23 mouse cellular contexts compared by ENCODE assay signal in genomic region chr17:72580142-72580541, GRCm38 (mm10). TPM values are rescaled to one million over a fixed set of nuclear protein-coding genes. Genes with fewer than 3 reads are reported as not detected.
DNase-seq lines count a peak whose midpoint lies in the region; ATAC-seq lines count a peak whose summit lies in the region.
"Had no signal": no experiment of that assay in that cellular context is flagged by ENCODE, and none has a peak within 500 bp of the region (broad histone marks: within the 10 kb centered on the region; RNA-seq: fewer than 3 reads in every experiment).

No protein-coding gene starts in this region.

- no peaks in the 10 kb centered on the region for H3K36me3 ChIP-seq in forebrain, embryonic 13.5 days (ENCODE audit: poor library complexity, severe bottlenecking)
- no peaks in the 10 kb centered on the region for H3K36me3 ChIP-seq in forebrain, embryonic 12.5 days (replicated peaks)
- no peaks in the 10 kb centered on the region for H3K36me3 ChIP-seq in heart, embryonic 11.5 days (ENCODE audit: control insufficient read depth, insufficient read depth, low read length)
- H3K36me3 ChIP-seq: embryonic facial prominence, embryonic 13.5 days; midbrain, embryonic 13.5 days; stomach, embryonic 15.5 days had no signal

- intact Hi-C loops in left cerebral cortex, postnatal 4 days (cut with DNase I): no loop called here

- H3K9ac ChIP-seq in forebrain, embryonic 13.5 days: no peak overlapping the region
- H3K9ac ChIP-seq in forebrain, embryonic 12.5 days: no peak overlapping the region
- no peak overlapping the region for H3K9ac ChIP-seq in heart, embryonic 11.5 days (ENCODE audit: low read depth, low read length)
- H3K9ac ChIP-seq: embryonic facial prominence, embryonic 13.5 days; hindbrain, embryonic 14.5 days; midbrain, embryonic 13.5 days; stomach, embryonic 15.5 days had no signal

- ATAC-seq in forebrain, embryonic 13.5 days: peak; percentile 93
- no peak for ATAC-seq in forebrain, embryonic 12.5 days (ENCODE audit: low FRiP score)
- ATAC-seq in heart, embryonic 11.5 days (replicated peaks; ENCODE audit: insufficient number of reproducible peaks, low FRiP score, low TSS enrichment): no peak
- ATAC-seq: midbrain, embryonic 13.5 days; Patski had no signal

- no peaks in the 10 kb centered on the region for H3K9me3 ChIP-seq in forebrain, embryonic 13.5 days (replicated peaks)
- no peaks in the 10 kb centered on the region for H3K9me3 ChIP-seq in forebrain, embryonic 12.5 days
- no peaks in the 10 kb centered on the region for H3K9me3 ChIP-seq in heart, embryonic 11.5 days (replicated peaks; ENCODE audit: control insufficient read depth, low read length)
- H3K9me3 ChIP-seq: embryonic facial prominence, embryonic 13.5 days; midbrain, embryonic 13.5 days; stomach, embryonic 15.5 days had no signal

- H3K4me2 ChIP-seq in forebrain, embryonic 13.5 days: no peak overlapping the region
- H3K4me2 ChIP-seq in forebrain, embryonic 12.5 days: no peak overlapping the region
- H3K4me2 ChIP-seq in heart, embryonic 11.5 days: no peak overlapping the region
- H3K4me2 ChIP-seq: embryonic facial prominence, embryonic 13.5 days; hindbrain, embryonic 14.5 days; midbrain, embryonic 13.5 days; stomach, embryonic 15.5 days had no signal

- H3K4me1 ChIP-seq in forebrain, embryonic 13.5 days: 0 out of 2 replicates have a peak, but pooled peaks cover 8% of the 10 kb centered on the region
- H3K4me1 ChIP-seq in forebrain, embryonic 12.5 days: no peaks in the 10 kb centered on the region
- no peaks in the 10 kb centered on the region for H3K4me1 ChIP-seq in heart, embryonic 11.5 days (ENCODE audit: control insufficient read depth, insufficient read depth, low read length)
- H3K4me1 ChIP-seq: embryonic facial prominence, embryonic 13.5 days; midbrain, embryonic 13.5 days; stomach, embryonic 15.5 days had no signal

- peak overlapping the region; percentile 6; the same call in 1 of the 2 replicates for H3K27ac ChIP-seq in forebrain, embryonic 13.5 days
- no peak overlapping the region for H3K27ac ChIP-seq in forebrain, embryonic 12.5 days
- H3K27ac ChIP-seq in heart, embryonic 11.5 days (ENCODE audit: low read depth, low read length): no peak overlapping the region
- H3K27ac ChIP-seq: embryonic facial prominence, embryonic 13.5 days; heart, adult 2 months; hindbrain, embryonic 14.5 days; midbrain, embryonic 13.5 days; stomach, embryonic 15.5 days had no signal

- WGBS in forebrain, embryonic 13.5 days: 41% methylated on average over 4 of the region's 4 CpGs
- WGBS in forebrain, embryonic 12.5 days: 68% methylated on average over 4 of the region's 4 CpGs
- WGBS in heart, embryonic 11.5 days (ENCODE audit: insufficient replicate concordance): 69% methylated on average over 4 of the region's 4 CpGs

- H3K4me3 ChIP-seq in forebrain, embryonic 13.5 days: no peak overlapping the region
- H3K4me3 ChIP-seq in forebrain, embryonic 12.5 days (replicated peaks): no peak overlapping the region
- no peak overlapping the region for H3K4me3 ChIP-seq in heart, embryonic 11.5 days (ENCODE audit: low read depth, low read length)
- H3K4me3 ChIP-seq: embryonic facial prominence, embryonic 13.5 days; heart, adult 2 months; midbrain, embryonic 13.5 days; stomach, embryonic 15.5 days had no signal

- DNase-seq in left cerebral cortex, adult 9 months (ENCODE audit: low spot score in 2 of 2): peak; percentile 5 to 29
- DNase-seq in left cerebral cortex, postnatal 4 days: no peak
- DNase-seq in frontal cortex, postnatal 36 days (ENCODE audit: low spot score in 2 of 2): peak; percentile 9 to 53
- peak; percentile 14 for DNase-seq in right cerebral cortex, postnatal 14 days
- no peak for DNase-seq in adrenal gland, postnatal 10 days
- DNase-seq: cerebellum, adult 11 months; heart, adult 2 months; kidney, adult 11 months; kidney, postnatal 25 days; liver; lung, adult 18-20 months; lung, postnatal 36 days; thymus, postnatal 25 days had no signal

- H3K27me3 ChIP-seq in forebrain, embryonic 13.5 days: no peaks in the 10 kb centered on the region
- H3K27me3 ChIP-seq in forebrain, embryonic 12.5 days: no peaks in the 10 kb centered on the region
- no peaks in the 10 kb centered on the region for H3K27me3 ChIP-seq in heart, embryonic 11.5 days (ENCODE audit: control insufficient read depth, insufficient read depth, low read length)
- H3K27me3 ChIP-seq: embryonic facial prominence, embryonic 13.5 days; midbrain, embryonic 13.5 days; stomach, embryonic 15.5 days had no signal

RNA-seq across cellular contexts. Expression of gene Alk, which starts 24.3 kb away (rescaled TPM):
- polyA plus RNA-seq in forebrain, embryonic 13.5 days (2015; fragmentation: Nextera tagmentation; extraction: Ambion mirVana): 1.8 and 2.0 TPM in 2 replicates
- 0.72 and 0.77 TPM in 2 replicates for polyA plus RNA-seq in forebrain, embryonic 12.5 days (2016; fragmentation: Nextera tagmentation; extraction: Ambion mirVana)
- total RNA-seq in left cerebral cortex, postnatal 4 days (2021): 1 to 10 TPM; 7.4 to 9.1 TPM
- under 1 TPM; 0.18 to 0.82 TPM for total RNA-seq in adrenal gland, postnatal 10 days (2021)
- 0.17 and 0.39 TPM in 2 replicates for polyA plus RNA-seq in heart, embryonic 11.5 days (2014; fragmentation: Nextera tagmentation; extraction: Ambion mirVana)
- total RNA-seq: common myeloid progenitor, adult 5-6 weeks; heart, adult 2 months; heart, postnatal 10 days had no signal

Comparison
In these comparisons a context has a peak if more than half of its experiments do, and no peak if none do; other contexts are left out.
1. DNase-seq: peak in left cerebral cortex, adult 9 months (2 of 2), frontal cortex, postnatal 36 days (2 of 2) and right cerebral cortex, postnatal 14 days (single experiment); none in left cerebral cortex, postnatal 4 days (single experiment) and adrenal gland, postnatal 10 days (single experiment).